Mouse (Mus musculus) forebrain, embryonic 15.5 days (tissue): ENCODE measurements around the gene Rrp36. TPM values are rescaled to one million over a fixed set of nuclear protein-coding genes. Genes with fewer than 3 reads are reported as not detected.

Experiments used
- ATAC-seq: fragments of 200-750 bp; cut with Nextera tagmentation; replicated peaks from 2 replicates; pipeline ENCODE4 v1.8.0; 2017; ENCODE audit warnings: mild to moderate bottlenecking, moderate TSS enrichment, moderate library complexity
- H3K27ac ChIP-seq: fragments of 300-500 bp; sonication (generic); replicated peaks from 2 replicates; pipeline ENCODE4 v1.5.1; 2015; ENCODE audit warnings: mild to moderate bottlenecking, inconsistent platforms
- H3K27me3 ChIP-seq: fragments of 300-500 bp; sonication (generic); 2 replicates; pipeline ENCODE4 v1.6.1; 2015; ENCODE audit warnings: inconsistent platforms
- H3K36me3 ChIP-seq: fragments of 300-500 bp; sonication (generic); 2 replicates; pipeline ENCODE4 v1.6.1; 2015; ENCODE audit warnings: mild to moderate bottlenecking, inconsistent platforms
- H3K4me1 ChIP-seq: fragments of 300-500 bp; sonication (generic); 2 replicates; pipeline ENCODE4 v1.6.1; 2015; ENCODE audit warnings: inconsistent platforms
- H3K4me2 ChIP-seq: fragments of 300-500 bp; sonication (generic); replicated peaks from 2 replicates; pipeline ENCODE4 v1.6.1; 2015; ENCODE audit warnings: mild to moderate bottlenecking, inconsistent platforms
- H3K4me3 ChIP-seq: fragments of 300-500 bp; sonication (generic); 2 replicates; pipeline ENCODE4 v1.5.1; 2015; ENCODE audit warnings: mild to moderate bottlenecking, inconsistent platforms
- H3K9ac ChIP-seq: fragments of 300-500 bp; sonication (generic); replicated peaks from 2 replicates; pipeline ENCODE4 v1.6.1; 2015; ENCODE audit warnings: mild to moderate bottlenecking, inconsistent platforms
- H3K9me3 ChIP-seq: fragments of 300-500 bp; sonication (generic); 2 replicates; pipeline ENCODE4 v1.6.1; 2016; ENCODE audit warnings: inconsistent platforms
- WGBS: fragments of 180-500 bp; shearing (Covaris S2); methylation state at CpG from one replicate; pipeline ENCODE4 v1.1.7; 2015; ENCODE audit warnings: mixed read lengths; 5-methylcytosine and 5-hydroxymethylcytosine counted together
- polyA plus RNA-seq: library from polyadenylated mRNA; unstranded; fragments of >200 nt; fragmentation: Nextera tagmentation; extraction: Ambion mirVana; gene quantifications from 2 replicates; pipeline ENCODE4 v1.2.1, GENCODE M21; 2015

The Rrp36 gene
- polyA plus RNA-seq, 1 experiment from 2014 or later, result 49.5 TPM

GRCm38 (mm10) chr17:46619683-46620357, 54.3 kb downstream of the Rrp36 start:
- Histone ChIP-seq H3K27me3 (no peaks in the 10 kb centered on the region), H3K27ac (peak overlapping the region; percentile 76; the same call in 1 of the 2 replicates), H3K36me3 (no peaks in the 10 kb centered on the region), H3K4me2 (peak overlapping the region; percentile 24; the same call in 1 of the 2 replicates), H3K4me3 (no peak overlapping the region), H3K9ac (0 out of 2 replicates have a peak overlapping the region, but pooled peaks have one; percentile 28), H3K9me3 (no peaks in the 10 kb centered on the region), H3K4me1 (peaks cover 67% of the 10 kb centered on the region)
- no peak for ATAC-seq
- 30% methylated on average over 16 of the region's 16 CpGs for WGBS

- H3K4me2 ChIP-seq, result peak overlapping the region; percentile 24
- no peaks in the 10 kb centered on the region for H3K9me3 ChIP-seq
- H3K36me3 ChIP-seq, result no peaks in the 10 kb centered on the region
- H3K4me3 ChIP-seq, result no peak overlapping the region
- H3K9ac ChIP-seq, result peak overlapping the region; percentile 28
- H3K27ac ChIP-seq, result peak overlapping the region; percentile 76
- H3K4me1 ChIP-seq, result peaks cover 61% of the 10 kb centered on the region
- 8% methylated on average over 27 of the region's 27 CpGs for WGBS
- ATAC-seq, result peak; percentile 38; the same call in 1 of the 2 replicates
- H3K27me3 ChIP-seq, result no peaks in the 10 kb centered on the region
Observed at GRCm38 (mm10) chr17:46618769-46619682, 55.1 kb downstream of the Rrp36 start.

GRCm38 (mm10) chr17:46618394-46618768, 55.8 kb downstream of the Rrp36 start:
- 11% methylated on average over 6 of the region's 6 CpGs for WGBS
- peak overlapping the region; percentile 76 for H3K27ac ChIP-seq
- ATAC-seq, result no peak
- H3K27me3 ChIP-seq, result no peaks in the 10 kb centered on the region
- no peak overlapping the region for H3K4me3 ChIP-seq
- H3K36me3 ChIP-seq, result no peaks in the 10 kb centered on the region
- 0 out of 2 replicates have a peak overlapping the region, but pooled peaks have one; percentile 28 for H3K9ac ChIP-seq
- H3K4me2 ChIP-seq, result peak overlapping the region; percentile 24
- H3K9me3 ChIP-seq, result no peaks in the 10 kb centered on the region
- peaks cover 61% of the 10 kb centered on the region for H3K4me1 ChIP-seq

GRCm38 (mm10) chr17:46617799-46618198, 56.4 kb downstream of the Rrp36 start:
- Histone ChIP-seq H3K4me1 (peaks cover 62% of the 10 kb centered on the region), H3K4me3 (no peak overlapping the region), H3K27ac (no peak overlapping the region), H3K27me3 (no peaks in the 10 kb centered on the region), H3K9ac (no peak overlapping the region), H3K4me2 (peak overlapping the region; percentile 24; the same call in 1 of the 2 replicates), H3K36me3 (no peaks in the 10 kb centered on the region), H3K9me3 (no peaks in the 10 kb centered on the region)
- ATAC-seq, result no peak
- WGBS, result 60% methylated on average over 12 of the region's 12 CpGs

Other genes starting within 250 kb of the Rrp36 start
- gene Crip3, start 245.4 kb downstream of the Rrp36 start, polyA plus RNA-seq, result 1.1 and 1.2 TPM in 2 replicates
- gene Slc22a7, start 235.9 kb downstream of the Rrp36 start, polyA plus RNA-seq, result 0.11 and 0.15 TPM in 2 replicates
- 6.5 and 7.5 TPM in 2 replicates for gene Ttbk1, start 186.7 kb downstream of the Rrp36 start, polyA plus RNA-seq
- gene Dnph1, start 177.6 kb downstream of the Rrp36 start, polyA plus RNA-seq, result 32.1 and 33.3 TPM in 2 replicates
- gene Cul9, start 128.0 kb downstream of the Rrp36 start, polyA plus RNA-seq, result 16.8 and 17.4 TPM in 2 replicates
- 3.3 and 5.4 TPM in 2 replicates for gene Srf, start 118.2 kb downstream of the Rrp36 start, polyA plus RNA-seq
- gene Ptk7, start 44.8 kb downstream of the Rrp36 start, polyA plus RNA-seq, result 32.1 and 33.0 TPM in 2 replicates
- gene Klc4, start 28.3 kb downstream of the Rrp36 start, polyA plus RNA-seq, result 41.4 and 45.1 TPM in 2 replicates
- gene Mrpl2, start 28.1 kb downstream of the Rrp36 start, polyA plus RNA-seq, result 73.7 and 81.9 TPM in 2 replicates
- gene Cul7, start 24.0 kb downstream of the Rrp36 start, polyA plus RNA-seq, result 35.9 and 36.5 TPM in 2 replicates
- gene Mea1, start 4.4 kb upstream of the Rrp36 start, polyA plus RNA-seq, result 214 and 222 TPM in 2 replicates
- gene Klhdc3, start 6.6 kb upstream of the Rrp36 start, polyA plus RNA-seq, result 181 and 187 TPM in 2 replicates
- 88.0 and 93.4 TPM in 2 replicates for gene Ppp2r5d, start 30.8 kb upstream of the Rrp36 start, polyA plus RNA-seq
- gene Pex6, start 37.1 kb upstream of the Rrp36 start, polyA plus RNA-seq, result 25.2 and 27.9 TPM in 2 replicates
- 0.89 and 0.95 TPM in 2 replicates for gene Gnmt, start 54.8 kb upstream of the Rrp36 start, polyA plus RNA-seq
- gene Cnpy3, start 77.9 kb upstream of the Rrp36 start, polyA plus RNA-seq, result 66.4 and 69.1 TPM in 2 replicates
- gene Ptcra, start 89.4 kb upstream of the Rrp36 start, polyA plus RNA-seq, result 0.19 and 0.27 TPM in 2 replicates
- 56.0 and 63.6 TPM in 2 replicates for gene 2310039H08Rik, start 98.3 kb upstream of the Rrp36 start, polyA plus RNA-seq
- gene Rpl7l1, start 108.3 kb upstream of the Rrp36 start, polyA plus RNA-seq, result 114 and 122 TPM in 2 replicates
- gene Bicral, start 184.1 kb upstream of the Rrp36 start, polyA plus RNA-seq, result 8.9 and 9.2 TPM in 2 replicates
- gene Tbcc, start 216.3 kb upstream of the Rrp36 start, polyA plus RNA-seq, result 65.9 and 68.6 TPM in 2 replicates
- gene Prph2, start 236.1 kb upstream of the Rrp36 start, polyA plus RNA-seq, result not detected in 2 replicates